29 mouse cellular contexts compared by ENCODE assay signal in genomic region chr11:40286936-40287335, GRCm38 (mm10).
DNase-seq lines count a peak whose midpoint lies in the region; ATAC-seq and TF ChIP-seq lines count a peak whose summit lies in the region.
"Had no signal": no experiment of that assay in that cellular context is flagged by ENCODE, and none has a peak within 500 bp of the region (broad histone marks: within the 10 kb centered on the region; RNA-seq: fewer than 3 reads in every experiment).

No protein-coding gene starts in this region.

- no peak overlapping the region for H3K27ac ChIP-seq in forebrain, embryonic 12.5 days
- no peak overlapping the region for H3K27ac ChIP-seq in forebrain, embryonic 11.5 days (ENCODE audit: low read depth, low read length)
- H3K27ac ChIP-seq in midbrain, embryonic 10.5 days (replicated peaks) = peak overlapping the region; percentile 78
- H3K27ac ChIP-seq in midbrain, embryonic 15.5 days = no peak overlapping the region
- H3K27ac ChIP-seq: embryonic facial prominence, embryonic 12.5 days; forebrain, embryonic 15.5 days; heart, adult 2 months; liver, embryonic 14.5 days; macrophage had no signal

- 26% methylated on average over 1 of the region's 1 CpGs for WGBS in forebrain, embryonic 12.5 days
- 16% methylated on average over 1 of the region's 1 CpGs for WGBS in forebrain, embryonic 11.5 days
- WGBS in midbrain, embryonic 10.5 days = 44% methylated on average over 1 of the region's 1 CpGs
- 30% methylated on average over 1 of the region's 1 CpGs for WGBS in midbrain, embryonic 15.5 days

- 0 out of 2 replicates have a peak, but pooled peaks have one; percentile 27 for ATAC-seq in forebrain, embryonic 12.5 days (ENCODE audit: low FRiP score)
- no peak for ATAC-seq in forebrain, embryonic 11.5 days (replicated peaks; ENCODE audit: low FRiP score)
- no peak for ATAC-seq in midbrain, embryonic 15.5 days (replicated peaks)
- ATAC-seq: forebrain, embryonic 15.5 days; intestine, postnatal 0 days; Patski had no signal

- H3K4me2 ChIP-seq in forebrain, embryonic 12.5 days = no peak overlapping the region
- H3K4me2 ChIP-seq in forebrain, embryonic 11.5 days (ENCODE audit: low read depth, low read length, severe bottlenecking) = no peak overlapping the region
- H3K4me2 ChIP-seq in midbrain, embryonic 15.5 days = no peak overlapping the region
- H3K4me2 ChIP-seq: embryonic facial prominence, embryonic 12.5 days; forebrain, embryonic 15.5 days; heart, embryonic 12.5 days had no signal

- no peak for DNase-seq in forebrain, embryonic 11.5 days (ENCODE audit: low spot score)
- DNase-seq in midbrain, embryonic 10.5 days (ENCODE audit: low spot score) = no peak
- DNase-seq in brain, embryonic 14.5 days (ENCODE audit: low read depth) = peak; percentile 53
- peak; percentile 9 for DNase-seq in forelimb bud, embryonic 11.5 days (ENCODE audit: low read depth, low spot score)
- no peak for DNase-seq in right cerebral cortex, adult 2 months (ENCODE audit: low spot score in 2 of 2)
- no peak for DNase-seq in testis, postnatal 14 days (ENCODE audit: low spot score)
- DNase-seq: adrenal gland, postnatal 10 days; cerebellum, adult 18-20 months; cerebellum, postnatal 10 days; heart, adult 2 months; heart, postnatal 4 days; kidney, postnatal 14 days; layer of hippocampus, adult 9-11 months; liver; lung, adult 2 months; lung, postnatal 10 days; spleen, adult 18-20 months; thymus, adult 18-20 months; thymus, postnatal 25 days had no signal

- no peaks in the 10 kb centered on the region for H3K27me3 ChIP-seq in forebrain, embryonic 12.5 days
- no peaks in the 10 kb centered on the region for H3K27me3 ChIP-seq in forebrain, embryonic 11.5 days (ENCODE audit: control insufficient read depth, insufficient read depth, low read length)
- no peaks in the 10 kb centered on the region for H3K27me3 ChIP-seq in midbrain, embryonic 10.5 days (ENCODE audit: low read depth, poor library complexity, severe bottlenecking)
- no peaks in the 10 kb centered on the region for H3K27me3 ChIP-seq in midbrain, embryonic 15.5 days (replicated peaks)
- H3K27me3 ChIP-seq: embryonic facial prominence, embryonic 12.5 days; forebrain, embryonic 15.5 days; heart, embryonic 12.5 days had no signal

- H3K4me3 ChIP-seq in forebrain, embryonic 12.5 days (replicated peaks) = no peak overlapping the region
- H3K4me3 ChIP-seq in forebrain, embryonic 11.5 days (ENCODE audit: low read depth, low read length) = no peak overlapping the region
- H3K4me3 ChIP-seq in midbrain, embryonic 10.5 days = no peak overlapping the region
- no peak overlapping the region for H3K4me3 ChIP-seq in midbrain, embryonic 15.5 days
- H3K4me3 ChIP-seq: embryonic facial prominence, embryonic 12.5 days; forebrain, embryonic 15.5 days; heart, adult 2 months; heart, embryonic 12.5 days; myocyte had no signal

- H3K4me1 ChIP-seq in forebrain, embryonic 12.5 days = peaks cover 2% of the 10 kb centered on the region; the same call in 1 of the 2 replicates
- no peaks in the 10 kb centered on the region for H3K4me1 ChIP-seq in forebrain, embryonic 11.5 days (replicated peaks; ENCODE audit: control insufficient read depth, insufficient read depth, low read length)
- H3K4me1 ChIP-seq in midbrain, embryonic 10.5 days = peaks cover 8% of the 10 kb centered on the region; the same call in 1 of the 2 replicates
- no peaks in the 10 kb centered on the region for H3K4me1 ChIP-seq in midbrain, embryonic 15.5 days
- H3K4me1 ChIP-seq: embryonic facial prominence, embryonic 12.5 days; forebrain, embryonic 15.5 days; heart, embryonic 12.5 days had no signal

- H3K36me3 ChIP-seq in forebrain, embryonic 12.5 days (replicated peaks) = no peaks in the 10 kb centered on the region
- H3K36me3 ChIP-seq in forebrain, embryonic 11.5 days (ENCODE audit: control insufficient read depth, insufficient read depth, low read length) = no peaks in the 10 kb centered on the region
- H3K36me3 ChIP-seq in midbrain, embryonic 10.5 days = no peaks in the 10 kb centered on the region
- no peaks in the 10 kb centered on the region for H3K36me3 ChIP-seq in midbrain, embryonic 15.5 days (replicated peaks)
- H3K36me3 ChIP-seq: embryonic facial prominence, embryonic 12.5 days; forebrain, embryonic 15.5 days; heart, embryonic 12.5 days had no signal

- H3K9me3 ChIP-seq in forebrain, embryonic 12.5 days = no peaks in the 10 kb centered on the region
- no peaks in the 10 kb centered on the region for H3K9me3 ChIP-seq in forebrain, embryonic 11.5 days (ENCODE audit: control insufficient read depth, low read length)
- no peaks in the 10 kb centered on the region for H3K9me3 ChIP-seq in midbrain, embryonic 10.5 days (replicated peaks)
- no peaks in the 10 kb centered on the region for H3K9me3 ChIP-seq in midbrain, embryonic 15.5 days
- H3K9me3 ChIP-seq: embryonic facial prominence, embryonic 12.5 days; forebrain, embryonic 15.5 days; heart, embryonic 12.5 days had no signal

- no peak for TF ChIP-seq CTCF in brain, embryonic 14.5 days (IDR thresholded peaks at IDR 0.05; ENCODE audit: borderline replicate concordance, extremely low read depth, insufficient read depth, insufficient read length)

- H3K9ac ChIP-seq in forebrain, embryonic 12.5 days = no peak overlapping the region
- H3K9ac ChIP-seq in forebrain, embryonic 11.5 days (ENCODE audit: low read length) = no peak overlapping the region
- H3K9ac ChIP-seq in midbrain, embryonic 15.5 days = no peak overlapping the region
- H3K9ac ChIP-seq: embryonic facial prominence, embryonic 12.5 days; forebrain, embryonic 15.5 days; heart, embryonic 12.5 days; liver, embryonic 14.5 days had no signal

- no peak for TF ChIP-seq POLR2A in brain, embryonic 14.5 days (IDR thresholded peaks at IDR 0.05; ENCODE audit: borderline replicate concordance, extremely low read depth, insufficient read depth, insufficient read length, poor library complexity, severe bottlenecking)

Comparison
In these comparisons a context has a peak if more than half of its experiments do, and no peak if none do; other contexts are left out.
1. DNase-seq: peak in brain, embryonic 14.5 days (single experiment) and forelimb bud, embryonic 11.5 days (single experiment); none in forebrain, embryonic 11.5 days (single experiment), midbrain, embryonic 10.5 days (single experiment), right cerebral cortex, adult 2 months (0 of 2) and testis, postnatal 14 days (single experiment).